Mouse (Mus musculus): ENCODE data around the gene Btn2a2. TPM values are rescaled to one million over a fixed set of nuclear protein-coding genes. Genes with fewer than 3 reads are reported as not detected.

The Btn2a2 gene
- polyA plus RNA-seq (2017; shearing (Covaris generic)): not detected

DNA sequence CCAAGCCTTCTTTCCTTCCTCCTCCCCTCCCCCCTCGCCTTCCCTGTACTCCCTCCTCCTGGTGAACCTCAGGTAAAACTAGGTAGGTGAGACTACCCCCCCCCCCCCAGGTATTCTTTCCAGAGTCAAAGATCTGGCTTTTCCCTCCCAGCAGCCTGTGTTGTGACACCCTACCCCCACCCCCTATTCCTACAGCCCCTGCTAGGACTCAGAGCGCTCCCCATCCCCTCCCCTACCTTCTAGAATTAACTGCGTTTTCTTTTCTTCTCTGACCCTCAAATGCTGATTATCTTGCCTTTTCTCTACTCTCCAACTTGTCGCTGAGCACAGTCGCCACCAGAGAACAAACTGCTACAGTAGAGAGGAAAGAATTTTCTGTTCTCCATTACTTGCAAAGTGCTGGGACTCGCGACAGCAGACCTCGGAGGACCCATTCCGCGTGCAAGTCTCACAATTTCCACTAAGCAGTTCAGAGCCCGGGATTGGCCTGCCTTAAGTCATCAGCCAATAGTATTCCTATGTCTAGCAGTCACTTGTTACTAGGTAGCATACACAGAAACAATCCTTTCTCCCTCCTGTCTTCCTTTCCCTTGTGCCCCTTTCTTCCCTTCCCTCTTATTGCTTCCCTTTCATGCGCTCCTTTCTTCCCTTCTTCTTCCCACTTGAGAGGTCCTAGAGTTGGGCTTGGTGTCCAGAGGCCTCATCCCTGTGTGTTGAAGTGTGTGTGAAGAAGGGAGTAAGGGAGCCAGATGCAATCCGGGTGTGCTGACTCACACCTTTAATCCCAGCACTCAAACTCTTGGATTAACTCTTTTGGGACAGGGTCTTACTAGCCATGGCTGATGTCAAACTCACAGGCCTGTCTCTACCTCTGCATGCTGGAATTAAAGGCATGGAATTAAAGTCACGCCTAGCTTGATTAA, at the start of gene Btn2a2:
Btn2a2 (minus strand) TSS at position 458 of the 923 bp plus-strand sequence.

DNA sequence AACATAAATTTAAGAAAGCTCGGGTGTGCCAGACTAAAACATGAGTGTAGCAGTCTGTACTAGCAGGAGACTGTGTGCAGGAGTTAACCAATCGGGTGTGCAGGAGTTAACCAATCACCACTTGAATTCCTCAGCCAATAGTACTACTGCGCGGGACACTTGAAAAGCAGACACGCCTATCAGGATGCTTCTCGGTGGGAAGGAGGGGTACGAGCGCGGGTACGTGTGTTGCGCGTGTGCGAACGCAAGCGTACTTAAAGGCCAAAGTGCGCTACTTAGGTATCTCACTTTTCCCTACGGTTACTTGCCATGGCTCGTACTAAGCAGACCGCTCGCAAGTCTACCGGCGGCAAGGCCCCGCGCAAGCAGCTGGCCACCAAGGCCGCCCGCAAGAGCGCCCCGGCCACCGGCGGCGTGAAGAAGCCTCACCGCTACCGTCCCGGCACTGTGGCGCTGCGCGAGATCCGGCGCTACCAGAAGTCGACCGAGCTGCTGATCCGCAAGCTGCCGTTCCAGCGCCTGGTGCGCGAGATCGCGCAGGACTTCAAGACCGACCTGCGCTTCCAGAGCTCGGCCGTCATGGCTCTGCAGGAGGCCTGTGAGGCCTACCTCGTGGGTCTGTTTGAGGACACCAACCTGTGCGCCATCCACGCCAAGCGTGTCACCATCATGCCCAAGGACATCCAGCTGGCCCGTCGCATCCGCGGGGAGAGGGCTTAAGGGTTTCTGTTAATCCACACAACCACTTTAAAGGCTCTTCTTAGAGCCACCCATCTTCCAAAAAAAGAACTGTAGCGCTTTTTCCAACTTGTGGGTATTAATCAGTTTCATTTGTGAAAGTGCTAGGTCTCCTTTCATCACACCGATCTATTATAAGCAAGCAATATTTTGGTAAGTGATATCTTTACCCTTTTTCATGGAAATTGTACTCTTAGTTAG, 46.7 kb upstream of the Btn2a2 start, which contains the start of gene Hist1h3g:
Hist1h3g (plus strand) TSS at position 286 of the 939 bp plus-strand sequence.

DNA sequence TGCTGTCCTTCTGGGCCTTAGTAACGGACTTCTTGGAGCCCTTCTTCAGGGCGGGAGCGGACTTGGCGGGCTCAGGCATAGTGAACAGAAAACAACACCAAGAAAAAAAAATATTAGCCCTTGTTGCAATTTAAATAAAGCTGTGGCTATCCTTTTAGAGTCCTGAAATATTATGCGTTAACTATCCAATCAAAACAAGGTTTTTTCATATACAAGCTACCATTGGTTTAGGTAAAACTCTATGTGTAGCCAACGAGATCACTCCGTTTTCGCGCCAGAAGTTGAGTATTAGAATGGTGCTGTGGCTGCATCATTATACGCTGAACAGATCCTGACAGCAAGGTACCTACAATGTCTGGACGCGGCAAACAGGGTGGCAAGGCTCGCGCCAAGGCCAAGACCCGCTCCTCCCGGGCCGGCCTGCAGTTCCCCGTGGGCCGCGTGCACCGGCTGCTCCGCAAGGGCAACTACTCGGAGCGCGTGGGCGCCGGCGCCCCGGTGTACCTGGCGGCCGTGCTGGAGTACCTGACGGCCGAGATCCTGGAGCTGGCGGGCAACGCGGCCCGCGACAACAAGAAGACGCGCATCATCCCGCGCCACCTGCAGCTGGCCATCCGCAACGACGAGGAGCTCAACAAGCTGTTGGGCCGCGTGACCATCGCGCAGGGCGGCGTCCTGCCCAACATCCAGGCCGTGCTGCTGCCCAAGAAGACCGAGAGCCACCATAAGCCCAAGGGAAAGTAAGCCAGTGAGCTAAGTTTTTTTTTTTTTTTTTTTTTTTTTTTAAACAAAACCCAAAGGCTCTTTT, 45.1 kb upstream of the Btn2a2 start, which contains the start of gene Hist1h2af:
Hist1h2af (plus strand) TSS at position 347 of the 808 bp plus-strand sequence.

GRCm38 (mm10) chr13:23530901-23531875, 42.5 kb upstream of the Btn2a2 start, which contains the start of gene Hist1h4h:
Gene Hist1h4h, plus strand, starts transcription at chr13:23531050.

DNA sequence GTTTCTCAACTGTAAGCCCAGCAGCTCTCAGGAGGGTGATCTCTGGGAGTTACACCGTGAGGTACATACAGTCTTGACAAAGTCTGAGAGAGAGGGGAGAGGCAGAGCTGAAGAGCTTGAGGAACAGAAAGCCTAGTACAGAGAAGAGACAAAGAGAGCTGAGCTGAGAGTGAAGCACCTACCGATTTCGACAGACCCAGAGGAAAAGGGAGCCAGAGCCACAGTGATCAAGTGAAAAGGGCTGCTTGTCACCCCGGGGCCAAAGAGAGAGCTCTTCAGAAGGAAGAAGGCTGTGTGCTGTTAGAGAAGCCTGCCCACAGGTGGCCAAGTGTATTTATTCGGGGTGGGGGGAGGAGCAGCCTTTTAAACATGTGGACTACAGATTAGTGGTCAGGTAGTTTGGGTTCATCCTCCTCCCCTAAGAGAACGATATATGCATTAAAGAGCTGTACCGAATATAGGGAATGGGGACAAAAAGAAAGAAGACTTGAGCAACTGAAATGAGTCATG, 23.0 kb downstream of the Btn2a2 start, which contains the start of gene Btn1a1:
Btn1a1 (minus strand) TSS at position 302 of the 510 bp plus-strand sequence.

Other genes starting within 250 kb of the Btn2a2 start
- gene Vmn1r223, start 241.7 kb downstream of the Btn2a2 start, polyA plus RNA-seq (2017; shearing (Covaris generic)): not detected
- 31.4 TPM for gene Zfp322a, start 119.6 kb downstream of the Btn2a2 start, polyA plus RNA-seq (2017; shearing (Covaris generic))
- 12.6 TPM for gene Abt1, start 65.0 kb downstream of the Btn2a2 start, polyA plus RNA-seq (2017; shearing (Covaris generic))
- gene Btn1a1, start 23.0 kb downstream of the Btn2a2 start, polyA plus RNA-seq (2017; shearing (Covaris generic)): not detected
- 5.4 TPM for gene Hist1h4h, start 42.2 kb upstream of the Btn2a2 start, polyA plus RNA-seq (2017; shearing (Covaris generic))
- not detected for gene Hist1h2af, start 45.0 kb upstream of the Btn2a2 start, polyA plus RNA-seq (2017; shearing (Covaris generic))
- not detected for gene Hist1h3g, start 46.6 kb upstream of the Btn2a2 start, polyA plus RNA-seq (2017; shearing (Covaris generic))
- 0.53 TPM for gene Hist1h2bh, start 54.5 kb upstream of the Btn2a2 start, polyA plus RNA-seq (2017; shearing (Covaris generic))
- gene Hist1h3f, start 55.2 kb upstream of the Btn2a2 start, polyA plus RNA-seq (2017; shearing (Covaris generic)): 0.29 TPM
- 1.1 TPM for gene Hist1h4f, start 62.8 kb upstream of the Btn2a2 start, polyA plus RNA-seq (2017; shearing (Covaris generic))
- 0.20 TPM for gene Hist1h1d, start 64.4 kb upstream of the Btn2a2 start, polyA plus RNA-seq (2017; shearing (Covaris generic))
- 0.83 TPM for gene Hist1h3e, start 73.5 kb upstream of the Btn2a2 start, polyA plus RNA-seq (2017; shearing (Covaris generic))
- 0.97 TPM for gene Hist1h2ae, start 82.4 kb upstream of the Btn2a2 start, polyA plus RNA-seq (2017; shearing (Covaris generic))
- 2.8 TPM for gene Hist1h2bg, start 82.5 kb upstream of the Btn2a2 start, polyA plus RNA-seq (2017; shearing (Covaris generic))
- not detected for gene Hist1h2bf, start 85.3 kb upstream of the Btn2a2 start, polyA plus RNA-seq (2017; shearing (Covaris generic))
- not detected for gene Hist1h2ad, start 85.5 kb upstream of the Btn2a2 start, polyA plus RNA-seq (2017; shearing (Covaris generic))
- not detected for gene Hist1h3d, start 86.9 kb upstream of the Btn2a2 start, polyA plus RNA-seq (2017; shearing (Covaris generic))
- gene Hist1h4d, start 92.7 kb upstream of the Btn2a2 start, polyA plus RNA-seq (2017; shearing (Covaris generic)): 36.0 TPM
- 2.7 TPM for gene Hist1h2be, start 132.3 kb upstream of the Btn2a2 start, polyA plus RNA-seq (2017; shearing (Covaris generic))
- 6.7 TPM for gene Hist1h1e, start 133.7 kb upstream of the Btn2a2 start, polyA plus RNA-seq (2017; shearing (Covaris generic))
- 0.36 TPM for gene Hist1h2ac, start 195.1 kb upstream of the Btn2a2 start, polyA plus RNA-seq (2017; shearing (Covaris generic))
- 6.1 TPM for gene Hist1h2bc, start 195.3 kb upstream of the Btn2a2 start, polyA plus RNA-seq (2017; shearing (Covaris generic))
- not detected for gene Hist1h1t, start 207.0 kb upstream of the Btn2a2 start, polyA plus RNA-seq (2017; shearing (Covaris generic))
- gene Hist1h4c, start 209.6 kb upstream of the Btn2a2 start, polyA plus RNA-seq (2017; shearing (Covaris generic)): 3.7 TPM
- 0.92 TPM for gene Hfe, start 222.0 kb upstream of the Btn2a2 start, polyA plus RNA-seq (2017; shearing (Covaris generic))
- gene Hist1h1c, start 250.0 kb upstream of the Btn2a2 start, polyA plus RNA-seq (2017; shearing (Covaris generic)): 11.3 TPM